Mouse (Mus musculus) embryonic facial prominence, embryonic 12.5 days (tissue): Measurements from ENCODE around the gene Acer1. TPM values are rescaled to one million over a fixed set of nuclear protein-coding genes. Genes with fewer than 3 reads are reported as not detected.
A peak's percentile ranks its signal among the peaks of the same experiment; 100 is the strongest.

Source experiments
- ATAC-seq: fragments of 200-750 bp; cut with Nextera tagmentation; 2 replicates; pipeline ENCODE4 v1.8.0; 2017; ENCODE audit not compliant: insufficient number of reproducible peaks, insufficient read depth, low FRiP score, low TSS enrichment
- H3K27ac ChIP-seq: fragments of 300-500 bp; sonication (generic); 2 replicates; pipeline ENCODE4 v1.5.1; 2016; ENCODE audit warnings: mild to moderate bottlenecking
- H3K27me3 ChIP-seq: fragments of 300-500 bp; sonication (generic); 2 replicates; pipeline ENCODE4 v1.6.1; 2016; ENCODE audit warnings: mild to moderate bottlenecking, moderate library complexity
- H3K36me3 ChIP-seq: fragments of 300-500 bp; sonication (generic); 2 replicates; pipeline ENCODE4 v1.6.1; 2016; ENCODE audit warnings: mild to moderate bottlenecking
- H3K4me1 ChIP-seq: fragments of 300-500 bp; sonication (generic); 2 replicates; pipeline ENCODE4 v1.6.1; 2016
- H3K4me2 ChIP-seq: fragments of 300-500 bp; sonication (generic); replicated peaks from 2 replicates; pipeline ENCODE4 v1.6.1; 2016; ENCODE audit warnings: mild to moderate bottlenecking, moderate library complexity
- H3K4me3 ChIP-seq: fragments of 300-500 bp; sonication (generic); 2 replicates; pipeline ENCODE4 v1.5.1; 2016; ENCODE audit warnings: mild to moderate bottlenecking
- H3K9ac ChIP-seq: fragments of 300-500 bp; sonication (generic); 2 replicates; pipeline ENCODE4 v1.6.1; 2016; ENCODE audit warnings: mild to moderate bottlenecking, moderate library complexity
- H3K9me3 ChIP-seq: fragments of 300-500 bp; sonication (generic); 2 replicates; pipeline ENCODE4 v1.6.1; 2016; ENCODE audit warnings: mild to moderate bottlenecking, moderate library complexity
- WGBS: fragments of 180-500 bp; shearing (Covaris S2); methylation state at CpG from one replicate; pipeline ENCODE4 v1.1.7; 2016; 5-methylcytosine and 5-hydroxymethylcytosine counted together
- polyA plus RNA-seq: library from polyadenylated mRNA; unstranded; fragments of >200 nt; fragmentation: Nextera tagmentation; extraction: Ambion mirVana; gene quantifications from 2 replicates; pipeline ENCODE4 v1.2.1, GENCODE M21; 2016

Acer1 gene
- polyA plus RNA-seq: not detected in 2 replicates

GRCm38 (mm10) chr17:56982013-56982412, at the start of gene Acer1:
Acer1 (minus strand) TSS chr17:56982126.
- Histone ChIP-seq H3K4me3 (no peak within 1 kb of the TSS), H3K27ac (no peak within 1 kb of the TSS), H3K27me3 (no peaks in the 10 kb centered on the region), H3K36me3 (no peaks in the 10 kb centered on the region), H3K4me2 (no peak within 1 kb of the TSS), H3K4me1 (no peaks in the 10 kb centered on the region), H3K9me3 (no peaks in the 10 kb centered on the region), H3K9ac (no peak within 1 kb of the TSS)
- WGBS: 68% methylated on average over 5 of the region's 5 CpGs
- no peak for ATAC-seq

- no peak for ATAC-seq
- WGBS: under 1% methylated on average over 77 of the region's 99 CpGs
Observed at GRCm38 (mm10) chr17:57030931-57031660, 49.2 kb upstream of the Acer1 start, which contains the start of gene Khsrp. Khsrp (minus strand) TSS chr17:57031522.

GRCm38 (mm10) chr17:57029691-57030090, 47.8 kb upstream of the Acer1 start:
- H3K9ac ChIP-seq: peak overlapping the region; percentile 100
- WGBS: 52% methylated on average over 8 of the region's 8 CpGs
- H3K9me3 ChIP-seq: no peaks in the 10 kb centered on the region
- H3K4me1 ChIP-seq: peaks cover 11% of the 10 kb centered on the region
- peak overlapping the region; percentile 91 for H3K4me3 ChIP-seq
- no peak for ATAC-seq
- peak overlapping the region; percentile 94 for H3K4me2 ChIP-seq
- H3K27ac ChIP-seq: no peak overlapping the region
- no peaks in the 10 kb centered on the region for H3K27me3 ChIP-seq
- peaks cover 42% of the 10 kb centered on the region for H3K36me3 ChIP-seq

More at GRCm38 (mm10) chr17:57030931-57031660, 49.2 kb upstream of the Acer1 start, which contains the start of gene Khsrp:
- peak within 1 kb of the TSS; percentile 94 for H3K4me2 ChIP-seq
- peaks cover 11% of the 10 kb centered on the region for H3K4me1 ChIP-seq
- peaks cover 28% of the 10 kb centered on the region for H3K36me3 ChIP-seq
- no peaks in the 10 kb centered on the region for H3K27me3 ChIP-seq
- H3K9me3 ChIP-seq: no peaks in the 10 kb centered on the region
- peak within 1 kb of the TSS; percentile 100 for H3K9ac ChIP-seq
- H3K4me3 ChIP-seq: peak within 1 kb of the TSS; percentile 91
- H3K27ac ChIP-seq: peak within 1 kb of the TSS; percentile 94

GRCm38 (mm10) chr17:57027471-57027870, 45.5 kb upstream of the Acer1 start:
- Histone ChIP-seq H3K36me3 (peaks cover 64% of the 10 kb centered on the region), H3K9me3 (no peaks in the 10 kb centered on the region), H3K9ac (no peak overlapping the region), H3K4me2 (no peak overlapping the region), H3K4me3 (no peak overlapping the region), H3K4me1 (peaks cover 11% of the 10 kb centered on the region), H3K27ac (no peak overlapping the region), H3K27me3 (no peaks in the 10 kb centered on the region)
- 91% methylated on average over 4 of the region's 4 CpGs for WGBS
- no peak for ATAC-seq

GRCm38 (mm10) chr17:57020960-57021359, 39.0 kb upstream of the Acer1 start:
- H3K36me3 ChIP-seq: peaks cover 65% of the 10 kb centered on the region
- WGBS: 90% methylated on average over 5 of the region's 5 CpGs

GRCm38 (mm10) chr17:57019693-57020092, 37.8 kb upstream of the Acer1 start:
- peaks cover 52% of the 10 kb centered on the region for H3K36me3 ChIP-seq
- H3K4me1 ChIP-seq: no peaks in the 10 kb centered on the region
- H3K9me3 ChIP-seq: no peaks in the 10 kb centered on the region
- H3K27me3 ChIP-seq: no peaks in the 10 kb centered on the region
- no peak for ATAC-seq
- no peak overlapping the region for H3K4me3 ChIP-seq
- H3K4me2 ChIP-seq: no peak overlapping the region
- H3K9ac ChIP-seq: no peak overlapping the region
- H3K27ac ChIP-seq: no peak overlapping the region
- 80% methylated on average over 2 of the region's 2 CpGs for WGBS

More at GRCm38 (mm10) chr17:57020960-57021359, 39.0 kb upstream of the Acer1 start:
- no peak for ATAC-seq
- H3K9me3 ChIP-seq: no peaks in the 10 kb centered on the region
- H3K9ac ChIP-seq: no peak overlapping the region
- H3K27me3 ChIP-seq: no peaks in the 10 kb centered on the region
- H3K4me1 ChIP-seq: no peaks in the 10 kb centered on the region
- no peak overlapping the region for H3K27ac ChIP-seq
- no peak overlapping the region for H3K4me2 ChIP-seq
- H3K4me3 ChIP-seq: no peak overlapping the region

- Histone ChIP-seq H3K27me3 (no peaks in the 10 kb centered on the region), H3K36me3 (peaks cover 14% of the 10 kb centered on the region), H3K9me3 (no peaks in the 10 kb centered on the region), H3K4me1 (peaks cover 16% of the 10 kb centered on the region; the same call in 1 of the 2 replicates), H3K4me3 (peak overlapping the region; percentile 82), H3K4me2 (peak overlapping the region; percentile 64), H3K27ac (peak overlapping the region; percentile 96), H3K9ac (peak overlapping the region; percentile 73)
- ATAC-seq: no peak
- WGBS: 73% methylated on average over 13 of the region's 13 CpGs
Observed at GRCm38 (mm10) chr17:57012245-57012795, 30.4 kb upstream of the Acer1 start.

GRCm38 (mm10) chr17:57011236-57012141, 29.6 kb upstream of the Acer1 start, which contains the start of the genes Gtf2f1 and Gm17949:
Gtf2f1 (minus strand) TSS chr17:57011288.
Gm17949 (plus strand) TSS chr17:57011469.
- H3K4me1 ChIP-seq: peaks cover 16% of the 10 kb centered on the region; the same call in 1 of the 2 replicates
- H3K36me3 ChIP-seq: peaks cover 22% of the 10 kb centered on the region
- peak within 1 kb of the TSS; percentile 96 for H3K27ac ChIP-seq
- peak; percentile 88 for ATAC-seq
- H3K4me3 ChIP-seq: peak within 1 kb of the TSS; percentile 82
- 1% methylated on average over 51 of the region's 51 CpGs for WGBS
- H3K9ac ChIP-seq: peak within 1 kb of the TSS; percentile 84
- H3K4me2 ChIP-seq: peak within 1 kb of the TSS; percentile 88
- no peaks in the 10 kb centered on the region for H3K27me3 ChIP-seq
- H3K9me3 ChIP-seq: no peaks in the 10 kb centered on the region

GRCm38 (mm10) chr17:57010911-57011235, 28.9 kb upstream of the Acer1 start:
- 0 out of 2 replicates have a peak, but pooled peaks have one; percentile 29 for ATAC-seq
- Histone ChIP-seq H3K4me2 (peak overlapping the region; percentile 88), H3K27ac (peak overlapping the region; percentile 42; the same call in 1 of the 2 replicates), H3K4me1 (peaks cover 16% of the 10 kb centered on the region; the same call in 1 of the 2 replicates), H3K9me3 (no peaks in the 10 kb centered on the region), H3K27me3 (no peaks in the 10 kb centered on the region), H3K36me3 (peaks cover 27% of the 10 kb centered on the region), H3K4me3 (peak overlapping the region; percentile 82), H3K9ac (peak overlapping the region; percentile 84)
- 1% methylated on average over 19 of the region's 19 CpGs for WGBS

GRCm38 (mm10) chr17:57007137-57007905, 25.4 kb upstream of the Acer1 start:
- Histone ChIP-seq H3K36me3 (peaks cover 63% of the 10 kb centered on the region), H3K27me3 (no peaks in the 10 kb centered on the region), H3K9me3 (no peaks in the 10 kb centered on the region), H3K27ac (no peak overlapping the region), H3K4me1 (peaks cover 13% of the 10 kb centered on the region; the same call in 1 of the 2 replicates), H3K4me2 (no peak overlapping the region), H3K9ac (no peak overlapping the region), H3K4me3 (no peak overlapping the region)
- no peak for ATAC-seq
- 92% methylated on average over 13 of the region's 13 CpGs for WGBS
